Mouse (Mus musculus) thymus, adult 2 months (tissue): Measurements from ENCODE around the gene Fam3b.

ENCODE experiments used
- CTCF ChIP-seq: fragments of 200-500 bp; IDR thresholded peaks from 2 replicates; pipeline ENCODE4 v1.5.1; 2012; ENCODE audit warnings: mild to moderate bottlenecking, control low read depth, low read length, moderate library complexity, borderline replicate concordance; ENCODE audit not compliant: control insufficient read depth, poor library complexity, insufficient read depth; ENCODE audit errors: extremely low read depth
- POLR2A ChIP-seq: fragments of 200-500 bp; IDR thresholded peaks from 2 replicates; pipeline ENCODE4 v1.6.1; 2012; ENCODE audit warnings: mild to moderate bottlenecking, low read length, control low read depth, moderate library complexity; ENCODE audit not compliant: control insufficient read depth, poor library complexity, insufficient read depth; ENCODE audit errors: extremely low read depth

DNA sequence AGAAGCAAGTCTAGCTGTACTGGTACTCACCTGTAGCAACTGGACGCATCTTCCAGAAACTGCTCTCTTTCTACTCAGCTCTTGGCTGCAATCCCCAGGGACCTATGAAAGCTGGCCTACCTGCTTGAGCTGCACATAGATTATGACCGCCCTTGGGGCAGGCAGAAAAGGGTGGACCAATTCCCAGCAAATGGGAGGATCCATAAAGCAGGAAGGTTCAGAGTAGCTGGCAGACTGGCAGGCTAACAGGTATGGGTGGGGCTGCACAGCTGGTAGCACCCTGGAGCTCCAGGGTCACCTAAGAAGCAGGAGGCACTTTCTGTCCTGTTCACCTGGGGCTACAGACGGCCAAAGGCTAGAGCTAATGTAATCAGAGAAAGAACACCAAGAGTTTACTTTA is 9.8 kb downstream of the Fam3b start:
- no peak for TF ChIP-seq POLR2A
- no peak for TF ChIP-seq CTCF
